Mouse (Mus musculus): ENCODE measurements around the gene Znrf4. TPM values are rescaled to one million over a fixed set of nuclear protein-coding genes. Genes with fewer than 3 reads are reported as not detected.

The Znrf4 gene
- total RNA-seq, 4 experiments from 2014 or later, result not detected

DNA sequence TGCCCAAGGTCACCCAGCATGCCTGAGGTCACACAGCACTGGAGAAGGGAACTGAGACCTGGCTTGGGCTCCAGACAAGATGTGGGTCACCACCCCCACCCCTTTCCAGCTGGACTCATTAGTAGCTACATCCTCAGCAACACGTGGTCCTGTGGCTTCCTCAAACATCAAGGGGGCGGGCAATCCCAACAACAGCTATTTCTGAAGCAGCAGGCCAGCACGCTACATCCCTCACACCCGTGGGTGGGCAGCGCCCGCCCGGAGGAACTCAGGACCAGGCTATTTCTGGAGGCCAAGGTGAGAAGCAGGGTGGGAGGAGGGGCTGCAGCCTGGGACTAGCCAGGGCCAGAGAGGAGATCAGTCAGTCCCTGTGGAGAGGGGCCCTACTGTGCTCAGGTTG, 43.4 kb downstream of the Znrf4 start:
- no peak for DNase-seq (ENCODE audit: low spot score in 2 of 2)

DNA sequence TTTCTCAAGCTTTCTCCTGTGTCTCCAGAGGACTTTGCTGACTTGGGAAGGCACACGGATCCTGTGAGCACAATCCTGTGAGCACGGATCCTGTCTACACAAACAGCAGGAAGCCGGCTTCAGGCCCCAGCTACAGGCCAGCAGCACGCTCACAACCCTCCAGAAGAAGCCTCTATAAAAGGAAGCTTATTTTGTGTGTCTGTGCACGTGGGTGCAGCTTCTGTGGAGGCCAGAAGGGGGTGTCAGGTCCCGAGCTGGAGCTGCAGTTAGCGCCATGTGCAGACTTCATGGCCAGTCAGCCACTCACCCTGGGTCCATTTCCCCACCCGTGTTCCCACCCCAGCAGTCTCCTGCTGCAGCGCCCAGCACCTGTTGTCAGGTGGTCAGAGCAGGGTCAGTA, 43.9 kb downstream of the Znrf4 start:
- DNase-seq (ENCODE audit: low spot score in 2 of 2), result no peak

GRCm38 (mm10) chr17:56467456-56467884, 44.8 kb downstream of the Znrf4 start:
- peak in 1 of 2 experiments; percentile 58 for DNase-seq (ENCODE audit: low spot score in 2 of 2)

- DNase-seq (ENCODE audit: low spot score in 2 of 2), result no peak
Observed at GRCm38 (mm10) chr17:56466747-56467146, 45.5 kb downstream of the Znrf4 start.

GRCm38 (mm10) chr17:56464817-56465216, 47.4 kb downstream of the Znrf4 start:
- DNase-seq (ENCODE audit: low spot score in 2 of 2), result no peak

GRCm38 (mm10) chr17:56464345-56464744, 47.9 kb downstream of the Znrf4 start:
- DNase-seq (ENCODE audit: low spot score in 2 of 2), result no peak

- DNase-seq (ENCODE audit: low spot score in 2 of 2), result no peak
Observed at GRCm38 (mm10) chr17:56463500-56463899, 48.7 kb downstream of the Znrf4 start.

DNA sequence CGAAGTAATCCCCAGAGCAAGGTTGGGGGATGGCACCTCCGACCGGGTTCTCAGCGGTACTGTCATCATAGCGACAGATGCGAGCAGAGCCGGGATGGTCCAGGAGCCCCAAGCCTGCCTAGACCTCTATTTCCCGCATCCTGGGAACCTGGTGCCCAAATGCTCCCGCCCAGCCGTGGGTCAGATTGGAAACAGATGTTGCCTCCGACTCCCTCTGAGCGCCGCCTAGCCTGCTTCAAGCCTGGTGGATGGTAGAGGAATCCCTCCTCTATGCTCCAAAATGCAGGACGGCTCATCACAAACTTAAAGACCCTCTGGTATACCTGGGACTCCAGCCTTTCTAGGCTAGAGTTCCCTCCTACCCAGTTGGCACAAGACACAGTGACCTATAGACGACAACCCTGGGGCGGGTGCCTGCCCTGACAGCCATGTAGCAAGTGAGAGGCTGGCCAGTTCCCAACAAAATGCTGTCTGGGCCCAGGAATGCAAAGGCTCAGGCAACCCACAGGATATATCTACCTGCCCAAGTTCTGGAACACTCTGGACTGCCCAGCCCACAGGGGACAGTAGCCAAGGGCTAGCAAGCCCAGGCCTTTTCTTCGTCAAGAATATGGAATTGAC, 49.3 kb downstream of the Znrf4 start:
- no peak for DNase-seq (ENCODE audit: low spot score in 2 of 2)

GRCm38 (mm10) chr17:56461771-56462743, 50.2 kb downstream of the Znrf4 start:
- DNase-seq (ENCODE audit: low spot score in 2 of 2), result peak; percentile 94 to 97

Other genes starting within 250 kb of the Znrf4 start
- gene Ticam1, start 235.6 kb downstream of the Znrf4 start, total RNA-seq (2022), result 1 to 10 TPM; 6.8 to 8.8 (median 7.8) TPM
- 10 to 100 TPM; 13.2 to 22.6 (median 19.6) TPM for gene Plin3, start 219.6 kb downstream of the Znrf4 start, total RNA-seq (2022)
- not detected for gene Arrdc5, start 212.1 kb downstream of the Znrf4 start, total RNA-seq (2022)
- gene Uhrf1, start 209.1 kb downstream of the Znrf4 start, total RNA-seq (2022), result 1 to 10 TPM in 3 of 4 experiments, under 1 TPM in 1; 0.77 to 2.5 (median 1.6) TPM
- 10 to 100 TPM; 66.8 to 85.2 (median 76.9) TPM for gene Kdm4b, start 186.4 kb downstream of the Znrf4 start, total RNA-seq (2022)
- gene Ptprs, start 35.9 kb downstream of the Znrf4 start, total RNA-seq (2022), result 100 to 1,000 TPM; 605 to 694 (median 657) TPM
- gene Gm20219, start 42.0 kb upstream of the Znrf4 start, total RNA-seq (2022), result 1 to 10 TPM in 3 of 4 experiments, under 1 TPM in 1; 0.71 to 5.3 (median 3.7) TPM
- 100 to 1,000 TPM; 122 to 182 (median 154) TPM for gene Safb2, start 72.2 kb upstream of the Znrf4 start, total RNA-seq (2022)
- 100 to 1,000 TPM; 149 to 168 (median 159) TPM for gene Safb, start 72.4 kb upstream of the Znrf4 start, total RNA-seq (2022)
- gene 2410015M20Rik, start 97.3 kb upstream of the Znrf4 start, total RNA-seq (2022), result 100 to 1,000 TPM; 138 to 161 (median 146) TPM
- gene Rpl36, start 101.0 kb upstream of the Znrf4 start, total RNA-seq (2022), result 100 to 1,000 TPM; 286 to 457 (median 374) TPM
- gene Lonp1, start 114.5 kb upstream of the Znrf4 start, total RNA-seq (2022), result 10 to 100 TPM; 56.0 to 64.2 (median 59.3) TPM
- gene Catsperd, start 115.7 kb upstream of the Znrf4 start, total RNA-seq (2022), result 1 to 10 TPM in 2 of 4 experiments, under 1 TPM in 2; 0.48 to 1.8 (median 1.2) TPM
- gene Ranbp3, start 160.9 kb upstream of the Znrf4 start, total RNA-seq (2022), result 10 to 100 TPM; 89.0 to 93.5 (median 93.0) TPM
- gene Ndufa11, start 205.3 kb upstream of the Znrf4 start, total RNA-seq (2022), result 100 to 1,000 TPM; 161 to 224 (median 198) TPM
- gene Vmac, start 205.6 kb upstream of the Znrf4 start, total RNA-seq (2022), result 10 to 100 TPM; 10.3 to 15.4 (median 12.5) TPM
- gene Nrtn, start 245.1 kb upstream of the Znrf4 start, total RNA-seq (2022), result 1 to 10 TPM; 2.3 to 3.3 (median 2.6) TPM

Measured in layer of hippocampus, adult 8-10 months (tissue).